Mouse (Mus musculus): ENCODE measurements around the gene Urad. TPM values are rescaled to one million over a fixed set of nuclear protein-coding genes. Genes with fewer than 3 reads are reported as not detected.

The Urad gene
- total RNA-seq, 2 experiments from 2014 or later, result not detected

- no peak for DNase-seq (ENCODE audit: extremely low spot score in 1 of 2, low spot score in 2 of 2)
- Histone ChIP-seq H3K4me3 (no peak overlapping the region), H3K27ac (no peak overlapping the region)
- intact Hi-C loops (cut with DNase I), result loop anchor here (10.0 kb wide), 1 partner anchor 420 kb away; the partner anchor contains the start of gene Flt1
- TF ChIP-seq CTCF (IDR thresholded peaks at IDR 0.05), result no peak
Observed at GRCm38 (mm10) chr5:147305166-147305565, 17.1 kb downstream of the Urad start.

GRCm38 (mm10) chr5:147304276-147305155 lies 17.7 kb downstream of the Urad start:
- no peak for TF ChIP-seq CTCF (IDR thresholded peaks at IDR 0.05)
- intact Hi-C loops (cut with DNase I), result loop anchor here (5.0 to 10.0 kb wide), 2 partner anchors 117 to 420 kb away; partner anchors contain the start of genes Flt1 and Gsx1
- H3K4me3 ChIP-seq, result no peak overlapping the region
- DNase-seq (ENCODE audit: extremely low spot score in 1 of 2, low spot score in 2 of 2), result no peak
- no peak overlapping the region for H3K27ac ChIP-seq

- no peak overlapping the region for H3K27ac ChIP-seq
- no peak for DNase-seq (ENCODE audit: extremely low spot score in 1 of 2, low spot score in 2 of 2)
- TF ChIP-seq CTCF (IDR thresholded peaks at IDR 0.05), result no peak
- intact Hi-C loops (cut with DNase I), result loop anchor here (5.0 to 10.0 kb wide), 2 partner anchors 116 to 422 kb away; partner anchors contain the start of genes Flt1 and Gsx1
- no peak overlapping the region for H3K4me3 ChIP-seq
Observed at GRCm38 (mm10) chr5:147302746-147303400, 19.4 kb downstream of the Urad start.

- H3K4me3 ChIP-seq, result no peak overlapping the region
- no peak for DNase-seq (ENCODE audit: extremely low spot score in 1 of 2, low spot score in 2 of 2)
- intact Hi-C loops (cut with DNase I), result loop anchor here (5.0 to 10.0 kb wide), 2 partner anchors 115 to 423 kb away; partner anchors contain the start of genes Flt1 and Gsx1
- H3K27ac ChIP-seq, result no peak overlapping the region
- TF ChIP-seq CTCF (IDR thresholded peaks at IDR 0.05), result no peak
Observed at GRCm38 (mm10) chr5:147302141-147302540, 20.1 kb downstream of the Urad start.

GRCm38 (mm10) chr5:147301781-147302070 lies 20.5 kb downstream of the Urad start:
- Histone ChIP-seq H3K4me3 (no peak overlapping the region), H3K27ac (no peak overlapping the region)
- TF ChIP-seq CTCF (IDR thresholded peaks at IDR 0.05), result no peak
- DNase-seq (ENCODE audit: extremely low spot score in 1 of 2, low spot score in 2 of 2), result no peak
- intact Hi-C loops (cut with DNase I), result loop anchor here (5.0 to 10.0 kb wide), 2 partner anchors 114 to 423 kb away; partner anchors contain the start of genes Flt1 and Gsx1

GRCm38 (mm10) chr5:147300917-147301780 lies 21.1 kb downstream of the Urad start:
- no peak overlapping the region for H3K27ac ChIP-seq
- no peak for DNase-seq (ENCODE audit: extremely low spot score in 1 of 2, low spot score in 2 of 2)
- no peak for TF ChIP-seq CTCF (IDR thresholded peaks at IDR 0.05)
- intact Hi-C loops (cut with DNase I), result loop anchor here (5.0 to 10.0 kb wide), 2 partner anchors 114 to 424 kb away; partner anchors contain the start of genes Flt1 and Gsx1
- H3K4me3 ChIP-seq, result no peak overlapping the region

- no peak overlapping the region for H3K27ac ChIP-seq
- DNase-seq (ENCODE audit: extremely low spot score in 1 of 2, low spot score in 2 of 2), result no peak
- no peak for TF ChIP-seq CTCF (IDR thresholded peaks at IDR 0.05)
- H3K4me3 ChIP-seq, result no peak overlapping the region
- intact Hi-C loops (cut with DNase I), result loop anchor here (5.0 to 10.0 kb wide), 2 partner anchors 113 to 425 kb away; partner anchors contain the start of genes Flt1 and Gsx1
Observed at GRCm38 (mm10) chr5:147300001-147300363, 22.3 kb downstream of the Urad start.

GRCm38 (mm10) chr5:147299255-147300000 lies 22.8 kb downstream of the Urad start:
- DNase-seq (ENCODE audit: extremely low spot score in 1 of 2, low spot score in 2 of 2), result no peak
- peak; percentile 62 for TF ChIP-seq CTCF (IDR thresholded peaks at IDR 0.05)
- no peak overlapping the region for H3K4me3 ChIP-seq
- H3K27ac ChIP-seq, result no peak overlapping the region
- intact Hi-C loops (cut with DNase I), result loop anchor here (5.0 kb wide), 1 partner anchor 72 kb away; no protein-coding TSS in a partner anchor

GRCm38 (mm10) chr5:147297249-147297648 lies 25.0 kb downstream of the Urad start:
- no peak for TF ChIP-seq CTCF (IDR thresholded peaks at IDR 0.05)
- H3K27ac ChIP-seq, result no peak overlapping the region
- no peak overlapping the region for H3K4me3 ChIP-seq
- intact Hi-C loops (cut with DNase I), result loop anchor here (5.0 kb wide), 1 partner anchor 70 kb away; no protein-coding TSS in a partner anchor
- DNase-seq (ENCODE audit: extremely low spot score in 1 of 2, low spot score in 2 of 2), result no peak

- H3K27ac ChIP-seq, result no peak overlapping the region
- no peak for DNase-seq (ENCODE audit: extremely low spot score in 1 of 2, low spot score in 2 of 2)
- H3K4me3 ChIP-seq, result no peak overlapping the region
- TF ChIP-seq CTCF (IDR thresholded peaks at IDR 0.05), result no peak; the same call in none of the 2 replicates
- intact Hi-C loops (cut with DNase I), result loop anchor here (2.0 kb wide), 1 partner anchor 311 kb away; no protein-coding TSS in a partner anchor
Observed at GRCm38 (mm10) chr5:147294121-147294520, 28.1 kb downstream of the Urad start.

Data from left cerebral cortex, adult 2 months (tissue).